Mouse (Mus musculus) heart, postnatal 14 days (tissue): ENCODE measurements around the gene Specc1l. TPM values are rescaled to one million over a fixed set of nuclear protein-coding genes. Genes with fewer than 3 reads are reported as not detected.

Experiments
- DNase-seq, 2 experiments: peaks; one replicate each; pipeline ENCODE4 v3.0.0; 2021 to 2022
- intact Hi-C: fragments of 180-260 bp; cut with DNase I; formaldehyde crosslinking; loops from one replicate; pipeline ENCODE4 v1.15.1; 2025
- total RNA-seq, 2 experiments: library from RNA; stranded (reverse); gene quantifications; 2 replicates each; pipeline ENCODE4 v1.2.3; 2021

Gene Specc1l
- total RNA-seq, 2 experiments from 2014 or later, result 38.3 to 42.9 TPM

DNA sequence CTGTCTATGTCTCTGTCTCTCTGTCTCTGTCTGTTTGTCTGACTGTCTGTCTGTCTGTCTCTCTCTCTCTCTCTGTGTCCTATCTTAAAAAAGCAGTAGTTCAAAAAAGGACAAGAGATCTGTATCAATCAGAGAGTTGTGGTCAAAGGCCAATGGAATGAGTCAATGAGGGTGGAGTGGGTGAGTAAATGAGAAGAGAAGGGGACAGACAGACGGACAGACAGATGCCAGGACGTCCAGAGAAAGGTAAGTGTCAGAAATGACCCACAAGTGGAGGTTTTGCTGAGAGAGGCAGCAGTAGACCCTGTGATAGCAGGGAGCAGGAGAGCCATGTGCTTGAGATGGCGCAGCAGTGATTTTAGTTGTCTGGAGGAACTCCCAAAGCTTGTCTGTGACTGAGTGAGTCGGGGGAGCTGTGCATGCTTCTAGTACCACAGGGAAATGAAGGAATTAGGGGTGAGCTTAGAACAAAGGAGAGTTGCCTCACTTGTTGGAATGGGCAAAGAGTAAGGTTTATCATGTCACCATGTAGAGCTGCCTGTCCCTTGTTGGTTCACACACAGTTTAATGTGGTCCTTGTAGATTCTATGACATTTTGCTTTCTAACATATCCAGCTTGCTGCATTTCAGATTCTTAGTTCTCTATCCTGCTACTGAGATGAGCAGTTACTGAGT, 10.2 kb downstream of the Specc1l start:
- DNase-seq, result no peak
- intact Hi-C loops, result no loop called here

GRCm38 (mm10) chr10:75222611-75222998, 10.7 kb downstream of the Specc1l start:
- DNase-seq, result peak in 1 of 2 experiments; percentile 7
- intact Hi-C loops, result no loop called here

DNA sequence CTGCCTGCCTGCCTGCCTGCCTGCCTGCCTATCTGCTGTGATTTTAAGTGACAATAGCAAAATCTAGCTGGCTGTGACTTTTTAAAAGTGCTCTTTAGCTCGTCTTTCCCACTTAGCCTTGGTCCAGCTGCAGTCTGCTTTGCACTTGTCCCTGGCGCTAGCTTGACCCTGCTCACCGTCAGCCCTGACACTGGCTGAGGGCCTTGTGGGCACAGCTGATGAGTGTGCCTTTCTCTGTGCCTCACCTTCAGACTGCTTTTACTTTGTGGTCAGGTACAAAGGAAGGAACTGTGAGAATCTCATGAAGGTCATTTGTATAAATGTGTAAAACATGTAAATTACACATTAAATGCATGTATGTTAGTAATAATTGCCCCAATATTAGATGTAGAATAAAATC, 12.3 kb downstream of the Specc1l start:
- intact Hi-C loops, result no loop called here
- DNase-seq, result no peak

DNA sequence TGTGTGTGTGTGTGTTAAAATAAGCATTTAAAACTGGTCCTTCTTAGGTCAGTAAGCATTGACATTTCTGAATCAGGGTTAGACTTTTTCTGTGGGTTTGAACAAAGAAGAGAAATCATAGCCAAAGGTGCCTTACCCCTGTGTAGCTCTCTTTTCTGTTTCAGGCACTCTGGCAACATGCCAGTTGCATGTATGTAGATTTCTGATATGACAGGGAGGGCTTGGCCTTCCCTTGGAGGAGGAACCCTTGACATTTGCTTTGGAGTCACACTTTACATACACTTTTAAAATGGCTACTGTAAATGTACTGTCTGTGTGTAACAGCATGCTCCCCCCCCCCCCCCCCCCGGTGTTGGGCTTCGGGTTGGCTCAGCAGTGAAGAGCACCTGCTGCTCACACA, 12.8 kb downstream of the Specc1l start:
- intact Hi-C loops, result no loop called here
- no peak for DNase-seq

- no peak for DNase-seq
- intact Hi-C loops, result no loop called here
Observed at GRCm38 (mm10) chr10:75227381-75227780, 15.5 kb downstream of the Specc1l start.

DNA sequence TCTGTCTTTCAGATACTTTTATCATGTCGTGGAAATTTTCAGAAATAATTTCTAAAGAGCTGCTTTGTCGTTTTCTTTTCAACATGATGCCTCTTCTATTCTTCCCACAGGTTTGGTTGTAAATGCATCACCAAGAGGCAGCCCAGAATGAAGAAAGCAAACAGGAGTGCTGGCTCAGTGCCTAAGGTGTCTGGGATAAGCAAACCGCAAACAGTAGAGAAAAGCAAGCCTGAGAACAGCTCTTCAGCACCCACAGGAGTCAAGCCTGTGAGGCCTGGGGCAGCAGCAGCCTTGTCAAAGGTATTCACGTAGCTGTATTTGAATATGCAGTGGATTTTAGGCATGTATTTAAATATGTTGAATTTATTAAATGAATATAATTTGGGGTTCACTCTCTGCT, 18.7 kb downstream of the Specc1l start:
- DNase-seq, result no peak
- intact Hi-C loops, result no loop called here

GRCm38 (mm10) chr10:75231876-75232275, 20.0 kb downstream of the Specc1l start:
- intact Hi-C loops, result no loop called here

DNA sequence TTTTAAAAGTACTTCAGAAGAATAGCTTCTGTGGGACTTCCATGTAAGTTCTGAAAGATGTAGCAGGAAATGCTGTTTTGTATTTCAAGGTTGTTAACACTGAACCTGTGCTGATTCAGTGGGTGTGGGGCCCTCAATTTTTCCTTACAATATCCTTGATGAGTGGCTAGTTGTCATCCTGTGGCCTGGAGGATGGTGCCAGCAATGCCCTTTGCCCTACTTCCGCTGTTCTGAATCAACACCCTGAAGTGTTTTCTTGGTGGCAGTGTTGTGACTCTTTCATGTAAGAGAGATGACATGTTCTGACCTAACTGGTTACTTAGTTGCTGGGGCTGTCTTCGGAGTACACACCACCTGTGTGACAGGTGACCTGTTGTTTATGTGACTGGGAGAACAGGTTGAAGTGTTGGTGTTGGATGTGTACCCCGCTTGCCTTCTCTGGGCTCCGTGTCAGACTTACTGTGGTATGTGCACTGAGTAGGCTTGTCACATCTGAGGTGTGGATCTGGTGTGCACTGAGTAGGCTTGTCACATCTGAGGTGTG, 20.8 kb downstream of the Specc1l start:
- DNase-seq, result no peak
- intact Hi-C loops, result no loop called here

More at GRCm38 (mm10) chr10:75231876-75232275, 20.0 kb downstream of the Specc1l start:
- DNase-seq, result no peak

DNA sequence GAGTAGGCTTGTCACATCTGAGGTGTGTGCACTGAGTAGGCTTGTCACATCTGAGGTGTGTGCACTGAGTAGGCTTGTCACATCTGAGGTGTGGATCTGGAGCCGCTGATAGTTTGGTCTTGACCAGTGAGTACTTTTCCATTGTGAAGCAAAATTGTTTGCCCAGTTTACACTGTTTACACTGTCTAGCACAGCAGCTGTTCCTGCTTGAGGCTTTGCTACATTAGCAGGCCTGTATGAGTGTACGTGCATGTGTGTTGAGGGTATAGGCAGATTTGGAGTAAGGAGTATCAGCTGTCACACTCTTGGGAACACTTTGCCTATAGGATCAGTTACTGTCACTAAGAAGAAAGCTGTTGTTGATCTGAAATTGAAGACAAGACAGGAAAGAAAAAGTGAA, 21.6 kb downstream of the Specc1l start:
- intact Hi-C loops, result no loop called here
- no peak for DNase-seq

- intact Hi-C loops, result no loop called here
- DNase-seq, result no peak
Observed at GRCm38 (mm10) chr10:75235726-75236125, 23.9 kb downstream of the Specc1l start.

- intact Hi-C loops, result no loop called here
- no peak for DNase-seq
Observed at GRCm38 (mm10) chr10:75236156-75236555, 24.3 kb downstream of the Specc1l start.

- intact Hi-C loops, result no loop called here
- DNase-seq, result no peak
Observed at GRCm38 (mm10) chr10:75237166-75237565, 25.3 kb downstream of the Specc1l start.

GRCm38 (mm10) chr10:75240583-75241250, 28.8 kb downstream of the Specc1l start:
- intact Hi-C loops, result loop anchor here (10.0 kb wide), 1 partner anchor 186 kb away; no protein-coding TSS in a partner anchor
- no peak for DNase-seq

DNA sequence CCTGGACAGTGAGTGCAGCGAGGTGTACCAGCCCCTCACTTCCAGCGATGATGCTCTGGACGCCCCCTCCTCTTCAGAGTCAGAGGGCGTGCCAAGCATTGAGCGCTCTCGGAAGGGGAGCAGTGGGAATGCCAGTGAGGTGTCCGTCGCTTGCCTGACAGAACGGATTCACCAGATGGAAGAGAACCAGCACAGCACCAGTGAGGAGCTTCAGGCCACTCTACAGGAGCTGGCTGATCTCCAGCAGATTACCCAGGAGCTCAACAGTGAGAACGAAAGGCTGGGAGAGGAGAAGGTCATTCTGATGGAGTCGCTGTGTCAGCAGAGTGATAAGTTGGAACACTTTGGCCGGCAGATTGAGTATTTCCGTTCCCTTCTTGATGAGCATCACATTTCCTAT, 33.9 kb downstream of the Specc1l start:
- no peak for DNase-seq
- intact Hi-C loops, result loop anchor here (10.0 kb wide), 1 partner anchor 191 kb away; no protein-coding TSS in a partner anchor

GRCm38 (mm10) chr10:75246331-75246730, 34.5 kb downstream of the Specc1l start:
- intact Hi-C loops, result loop anchor here (10.0 kb wide), 1 partner anchor 192 kb away; no protein-coding TSS in a partner anchor
- DNase-seq, result no peak

GRCm38 (mm10) chr10:75251011-75251410, 39.1 kb downstream of the Specc1l start:
- intact Hi-C loops, result loop anchor here (1.0 kb wide), 1 partner anchor 69 kb away; no protein-coding TSS in a partner anchor
- peak in 1 of 2 experiments; percentile 28 for DNase-seq

GRCm38 (mm10) chr10:75252301-75253022, 40.6 kb downstream of the Specc1l start:
- DNase-seq, result no peak
- intact Hi-C loops, result no loop called here

DNA sequence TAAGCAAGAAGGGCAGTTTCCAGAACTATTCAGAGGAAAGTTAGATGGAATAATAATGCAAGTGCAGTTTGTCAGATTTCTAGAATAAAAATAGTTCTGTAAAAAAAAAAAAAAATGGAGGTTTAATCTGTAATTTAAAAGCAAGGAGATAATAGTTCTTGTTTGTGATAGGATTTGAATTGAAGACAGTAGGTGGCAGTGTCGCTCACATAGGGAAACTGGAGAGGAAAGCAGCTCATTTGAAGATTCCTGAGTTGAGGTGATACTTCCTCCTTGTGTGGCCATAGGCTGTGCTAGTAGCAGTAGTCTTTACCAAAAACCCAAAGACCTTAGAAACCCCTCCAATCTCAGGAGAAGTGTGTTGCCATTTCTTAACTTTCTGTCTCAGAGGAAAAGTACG, 43.2 kb downstream of the Specc1l start:
- intact Hi-C loops, result loop anchor here (2.0 to 5.0 kb wide), 4 partner anchors 62 to 232 kb away; partner anchors contain the start of gene Adora2a
- peak; percentile 15 to 37 for DNase-seq

DNA sequence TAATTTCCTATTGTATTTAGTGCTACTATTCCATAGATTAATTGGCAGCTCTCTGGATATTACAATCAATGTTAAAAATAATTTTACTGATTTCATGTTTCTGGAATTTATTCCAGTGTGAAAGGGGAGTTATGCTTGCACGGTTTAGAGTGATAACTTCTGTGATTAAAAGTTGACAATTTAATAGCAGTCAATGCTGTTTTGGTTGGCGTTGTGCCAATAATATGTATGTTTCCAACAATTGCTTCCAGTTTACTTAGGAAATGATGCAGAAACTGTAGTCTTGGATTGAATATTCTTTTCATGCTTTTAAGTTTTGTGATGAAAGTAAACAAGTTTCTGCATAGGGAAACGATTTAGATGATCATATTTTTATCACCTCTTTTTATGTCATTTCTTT, 45.5 kb downstream of the Specc1l start:
- intact Hi-C loops, result loop anchor here (5.0 kb wide), 2 partner anchors 60 to 230 kb away; partner anchors contain the start of gene Adora2a
- no peak for DNase-seq

DNA sequence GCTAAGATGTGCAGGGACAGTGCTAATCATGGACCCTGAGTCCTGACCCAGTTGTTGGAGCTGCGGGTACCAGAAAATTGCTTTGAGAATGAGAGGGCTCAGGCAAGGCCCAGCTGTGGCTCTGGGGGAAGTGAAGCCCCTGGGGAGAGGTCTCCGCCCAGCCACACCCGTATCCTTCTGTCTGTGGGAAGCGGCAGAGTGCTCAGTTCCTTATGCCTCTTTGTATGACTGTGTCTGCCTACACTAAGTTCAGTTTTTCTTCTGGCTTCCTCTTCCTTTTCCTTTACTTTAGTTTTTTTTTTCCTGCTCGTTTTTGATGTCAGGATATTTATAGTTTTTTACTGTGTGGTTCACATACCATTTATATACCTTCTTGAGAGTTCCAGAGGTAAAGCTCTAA, 46.4 kb downstream of the Specc1l start:
- peak; percentile 42 to 44 for DNase-seq
- intact Hi-C loops, result loop anchor here (5.0 kb wide), 2 partner anchors 59 to 229 kb away; partner anchors contain the start of gene Adora2a

GRCm38 (mm10) chr10:75261268-75261667, 49.4 kb downstream of the Specc1l start:
- no peak for DNase-seq
- intact Hi-C loops, result no loop called here
